Mouse (Mus musculus): ENCODE results near the gene Mgat2. TPM values are rescaled to one million over a fixed set of nuclear protein-coding genes. Genes with fewer than 3 reads are reported as not detected.

The Mgat2 gene
- polyA plus RNA-seq, 1 experiment from 2014 or later = 56.9 TPM

DNA sequence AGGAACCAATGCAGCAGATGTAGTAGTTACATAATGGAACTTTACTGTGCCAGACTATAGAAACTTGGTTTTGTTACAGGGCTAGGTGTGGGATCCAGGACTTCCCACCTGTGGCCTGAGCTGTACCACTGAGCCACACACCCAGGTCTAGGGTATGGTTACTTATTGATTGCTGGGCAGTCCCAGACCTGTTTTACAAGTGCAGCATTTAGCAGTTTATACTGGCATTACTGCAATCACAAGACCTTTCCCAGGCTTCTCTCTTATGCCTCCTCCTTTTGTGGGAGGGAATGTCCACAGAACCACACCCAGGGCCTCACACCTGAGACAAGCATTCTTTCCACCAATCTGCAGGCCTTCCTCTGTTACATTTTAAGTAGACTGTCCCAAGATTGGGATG is 15.0 kb downstream of the Mgat2 start:
- Histone ChIP-seq H3K9me3 (no peaks in the 10 kb centered on the region), H3K4me2 (replicated peaks) (no peak overlapping the region), H3K27me3 (no peaks in the 10 kb centered on the region), H3K4me3 (no peak overlapping the region), H3K4me1 (peaks cover 21% of the 10 kb centered on the region), H3K27ac (no peak overlapping the region), H3K36me3 (peaks cover 23% of the 10 kb centered on the region), H3K9ac (no peak overlapping the region)
- ATAC-seq (ENCODE audit: insufficient number of reproducible peaks, insufficient read depth, low FRiP score, low TSS enrichment) = no peak

DNA sequence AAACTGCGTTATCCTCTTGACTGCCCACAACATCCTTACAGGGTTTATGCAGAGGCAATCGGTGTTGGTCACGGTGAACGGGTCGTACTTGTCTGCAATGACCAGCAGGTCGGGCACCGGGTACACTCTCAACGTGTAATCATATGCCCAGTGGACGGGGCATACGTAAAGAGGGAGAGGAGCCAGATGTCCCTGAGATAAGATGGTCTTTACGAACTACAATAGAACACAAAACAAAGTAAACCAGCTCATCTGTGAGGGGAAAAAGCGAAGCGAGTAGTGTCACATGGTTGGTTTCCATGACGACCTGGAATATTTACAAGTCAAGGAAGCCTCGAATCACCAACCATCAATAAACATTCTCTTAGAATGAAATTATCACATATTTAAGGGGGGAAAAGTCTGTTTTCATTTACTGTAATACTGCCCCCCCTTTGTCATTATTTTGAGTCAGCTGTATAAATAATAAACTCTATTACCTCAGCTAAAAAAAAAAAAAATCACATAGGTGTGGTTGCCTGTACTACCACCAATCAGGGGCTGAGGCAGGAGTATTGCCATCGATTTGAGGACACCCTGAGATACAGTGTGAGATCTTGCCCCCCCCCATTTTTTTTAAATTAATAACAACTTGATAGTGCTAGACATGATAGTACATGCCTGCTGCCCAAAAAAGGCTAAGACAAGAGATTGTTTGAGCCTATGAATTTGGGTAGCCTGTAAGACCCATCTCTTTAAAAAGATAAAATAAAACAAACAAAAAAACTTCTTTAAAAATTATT is 20.3 kb downstream of the Mgat2 start, which contains the start of gene Gm49384:
Gene Gm49384, minus strand, starts transcription at position 216 of the 782 bp plus-strand sequence.
- Histone ChIP-seq H3K27me3 (no peaks in the 10 kb centered on the region), H3K4me2 (replicated peaks) (no peak within 1 kb of the TSS), H3K27ac (no peak within 1 kb of the TSS), H3K36me3 (peaks cover 40% of the 10 kb centered on the region), H3K9me3 (no peaks in the 10 kb centered on the region), H3K9ac (no peak within 1 kb of the TSS), H3K4me3 (no peak within 1 kb of the TSS), H3K4me1 (peaks cover under 1% of the 10 kb centered on the region; the same call in 1 of the 2 replicates)
- 90% methylated on average over 16 of the region's 16 CpGs for whole genome bisulfite sequencing
- no peak for ATAC-seq (ENCODE audit: insufficient number of reproducible peaks, insufficient read depth, low FRiP score, low TSS enrichment)

DNA sequence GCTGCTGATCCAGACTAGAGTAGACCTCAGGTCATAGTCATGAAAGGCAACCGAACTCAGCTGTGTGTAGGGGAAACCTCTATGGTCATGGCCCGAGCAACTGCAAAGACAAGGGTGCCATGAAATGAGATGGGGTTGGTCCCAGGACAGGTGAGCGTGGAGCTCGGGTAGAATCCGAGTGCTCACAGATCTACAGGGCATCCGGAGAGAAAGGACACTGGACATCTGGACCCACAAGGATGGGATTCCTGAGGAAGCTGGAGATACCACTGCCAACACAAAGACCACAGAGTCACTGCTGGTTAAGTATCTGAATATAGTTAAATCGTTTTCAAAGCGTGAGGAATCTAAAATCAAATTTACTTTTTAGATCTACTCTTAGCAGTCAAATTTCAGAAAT is 23.4 kb downstream of the Mgat2 start:
- no peak overlapping the region for H3K9ac ChIP-seq
- WGBS = 94% methylated on average over 8 of the region's 8 CpGs
- no peak overlapping the region for H3K4me2 ChIP-seq (replicated peaks)
- peaks cover 43% of the 10 kb centered on the region for H3K36me3 ChIP-seq
- H3K4me3 ChIP-seq = no peak overlapping the region
- H3K27me3 ChIP-seq = no peaks in the 10 kb centered on the region
- H3K27ac ChIP-seq = no peak overlapping the region
- H3K9me3 ChIP-seq = no peaks in the 10 kb centered on the region
- no peaks in the 10 kb centered on the region for H3K4me1 ChIP-seq
- ATAC-seq (ENCODE audit: insufficient number of reproducible peaks, insufficient read depth, low FRiP score, low TSS enrichment) = no peak

GRCm38 (mm10) chr12:69207926-69208325 is 24.0 kb downstream of the Mgat2 start:
- Histone ChIP-seq H3K4me3 (no peak overlapping the region), H3K27ac (no peak overlapping the region), H3K9me3 (no peaks in the 10 kb centered on the region), H3K36me3 (peaks cover 45% of the 10 kb centered on the region), H3K27me3 (no peaks in the 10 kb centered on the region), H3K4me1 (no peaks in the 10 kb centered on the region), H3K9ac (no peak overlapping the region), H3K4me2 (replicated peaks) (no peak overlapping the region)
- WGBS = 96% methylated on average over 7 of the region's 7 CpGs
- ATAC-seq (ENCODE audit: insufficient number of reproducible peaks, insufficient read depth, low FRiP score, low TSS enrichment) = no peak

DNA sequence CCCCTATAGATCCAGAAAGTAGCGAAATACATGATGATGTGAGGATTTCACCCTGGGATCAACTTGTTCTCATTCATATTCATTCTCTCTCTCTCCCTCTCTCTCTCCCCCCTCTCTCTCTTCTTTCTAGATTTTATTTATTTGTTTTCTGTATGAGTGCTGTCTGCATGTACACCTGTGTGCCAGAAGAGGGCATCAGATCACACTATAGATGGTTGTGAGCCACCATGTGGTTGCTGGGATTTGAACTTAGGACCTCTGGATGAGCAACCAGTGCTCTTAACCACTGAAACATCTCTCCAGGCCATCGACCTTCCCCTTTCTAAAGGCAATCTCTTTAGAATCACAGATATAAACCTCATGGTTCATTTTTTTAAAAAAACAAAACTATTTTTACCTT is 24.6 kb downstream of the Mgat2 start:
- ATAC-seq (ENCODE audit: insufficient number of reproducible peaks, insufficient read depth, low FRiP score, low TSS enrichment) = no peak
- H3K9me3 ChIP-seq = no peaks in the 10 kb centered on the region
- no peak overlapping the region for H3K27ac ChIP-seq
- H3K9ac ChIP-seq = no peak overlapping the region
- H3K27me3 ChIP-seq = no peaks in the 10 kb centered on the region
- H3K4me1 ChIP-seq = no peaks in the 10 kb centered on the region
- H3K4me3 ChIP-seq = no peak overlapping the region
- 91% methylated on average over 2 of the region's 2 CpGs for WGBS
- H3K36me3 ChIP-seq = peaks cover 49% of the 10 kb centered on the region
- no peak overlapping the region for H3K4me2 ChIP-seq (replicated peaks)

DNA sequence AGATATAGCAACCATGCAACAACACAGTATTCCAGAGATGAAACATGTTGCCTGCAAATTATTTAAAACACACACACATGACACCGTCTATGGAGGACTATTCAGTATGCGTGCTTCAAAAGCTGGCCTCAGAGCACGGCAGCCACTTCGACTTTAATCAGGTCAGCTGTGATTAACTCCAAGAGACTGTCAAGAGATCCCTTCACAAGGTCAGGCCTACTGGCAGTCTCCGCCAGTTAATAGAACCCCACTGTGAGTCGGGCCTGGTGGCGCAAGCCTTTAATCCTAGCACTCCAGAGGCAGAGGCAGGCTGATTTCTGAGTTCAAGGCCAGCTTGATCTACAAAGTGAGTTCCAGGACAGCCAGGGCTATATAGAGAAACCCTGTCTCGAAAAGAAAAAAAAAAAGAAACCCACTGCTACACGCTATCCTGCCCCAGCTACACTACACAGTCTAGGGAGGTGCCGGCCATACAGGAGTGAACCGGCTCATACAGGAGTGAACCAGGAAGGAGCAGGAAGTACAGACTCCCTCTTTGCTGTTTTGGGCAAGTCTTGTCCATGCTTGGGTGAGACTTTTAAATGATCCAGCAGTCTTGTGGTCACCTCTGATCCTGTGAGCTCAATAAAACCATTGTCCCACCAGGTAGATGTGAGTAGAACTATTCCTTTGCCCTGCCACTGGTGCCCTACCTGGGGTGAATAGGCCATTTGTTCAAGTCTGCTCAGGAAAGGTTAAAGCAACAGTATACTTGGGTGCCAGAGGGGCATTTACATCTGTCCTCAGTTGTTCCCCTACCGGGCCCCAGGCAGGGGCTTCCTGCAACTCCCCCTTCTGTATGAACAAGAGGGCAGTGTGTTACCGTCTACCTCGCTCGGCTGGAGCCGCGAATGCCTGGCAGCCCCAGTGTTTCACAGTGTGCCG is 26.4 kb downstream of the Mgat2 start:
- Histone ChIP-seq H3K4me2 (replicated peaks) (no peak overlapping the region), H3K9ac (no peak overlapping the region), H3K27ac (no peak overlapping the region), H3K36me3 (peaks cover 60% of the 10 kb centered on the region), H3K4me3 (no peak overlapping the region), H3K4me1 (no peaks in the 10 kb centered on the region), H3K9me3 (no peaks in the 10 kb centered on the region), H3K27me3 (no peaks in the 10 kb centered on the region)
- no peak for ATAC-seq (ENCODE audit: insufficient number of reproducible peaks, insufficient read depth, low FRiP score, low TSS enrichment)
- 83% methylated on average over 18 of the region's 18 CpGs for WGBS

DNA sequence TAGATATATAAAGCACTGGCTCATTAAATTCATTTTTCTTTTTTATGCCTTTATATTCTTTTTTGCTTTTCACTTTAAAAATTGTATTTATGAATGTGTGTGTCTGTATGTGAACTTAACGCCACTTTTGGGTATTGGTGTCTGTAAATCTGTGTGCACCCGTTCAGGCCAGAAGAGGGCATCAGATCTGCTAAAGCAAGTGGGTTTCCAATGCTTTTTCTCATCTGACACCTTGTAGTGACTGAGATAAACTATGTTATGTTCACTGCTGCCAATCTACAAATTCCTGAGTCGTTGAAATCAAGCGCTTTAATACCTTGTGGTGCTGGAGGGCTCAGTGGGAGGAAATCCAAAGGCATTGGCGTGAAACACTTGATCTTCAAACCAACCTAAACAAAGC is 27.1 kb downstream of the Mgat2 start:
- Histone ChIP-seq H3K27me3 (no peaks in the 10 kb centered on the region), H3K4me3 (no peak overlapping the region), H3K4me1 (no peaks in the 10 kb centered on the region), H3K36me3 (peaks cover 63% of the 10 kb centered on the region), H3K9me3 (no peaks in the 10 kb centered on the region), H3K27ac (no peak overlapping the region), H3K9ac (no peak overlapping the region), H3K4me2 (replicated peaks) (no peak overlapping the region)
- WGBS = 85% methylated on average over 5 of the region's 5 CpGs
- ATAC-seq (ENCODE audit: insufficient number of reproducible peaks, insufficient read depth, low FRiP score, low TSS enrichment) = no peak

- no peaks in the 10 kb centered on the region for H3K27me3 ChIP-seq
- H3K27ac ChIP-seq = no peak overlapping the region
- no peak overlapping the region for H3K4me2 ChIP-seq (replicated peaks)
- H3K4me3 ChIP-seq = no peak overlapping the region
- no peaks in the 10 kb centered on the region for H3K9me3 ChIP-seq
- 94% methylated on average over 13 of the region's 13 CpGs for WGBS
- ATAC-seq (ENCODE audit: insufficient number of reproducible peaks, insufficient read depth, low FRiP score, low TSS enrichment) = no peak
- no peaks in the 10 kb centered on the region for H3K4me1 ChIP-seq
- no peak overlapping the region for H3K9ac ChIP-seq
- H3K36me3 ChIP-seq = peaks cover 67% of the 10 kb centered on the region
Measured at GRCm38 (mm10) chr12:69213186-69213777, 29.3 kb downstream of the Mgat2 start.

GRCm38 (mm10) chr12:69214393-69214792 is 30.4 kb downstream of the Mgat2 start:
- Histone ChIP-seq H3K4me1 (no peaks in the 10 kb centered on the region), H3K4me3 (no peak overlapping the region), H3K27ac (no peak overlapping the region), H3K36me3 (peaks cover 72% of the 10 kb centered on the region), H3K9ac (no peak overlapping the region), H3K9me3 (no peaks in the 10 kb centered on the region), H3K27me3 (no peaks in the 10 kb centered on the region), H3K4me2 (replicated peaks) (no peak overlapping the region)
- 94% methylated on average over 7 of the region's 7 CpGs for WGBS
- no peak for ATAC-seq (ENCODE audit: insufficient number of reproducible peaks, insufficient read depth, low FRiP score, low TSS enrichment)

GRCm38 (mm10) chr12:69215000-69215785 is 31.2 kb downstream of the Mgat2 start:
- ATAC-seq (ENCODE audit: insufficient number of reproducible peaks, insufficient read depth, low FRiP score, low TSS enrichment) = no peak
- Histone ChIP-seq H3K27ac (no peak overlapping the region), H3K9ac (no peak overlapping the region), H3K4me3 (no peak overlapping the region), H3K36me3 (peaks cover 68% of the 10 kb centered on the region), H3K9me3 (no peaks in the 10 kb centered on the region), H3K27me3 (no peaks in the 10 kb centered on the region), H3K4me1 (no peaks in the 10 kb centered on the region), H3K4me2 (replicated peaks) (no peak overlapping the region)
- 84% methylated on average over 3 of the region's 3 CpGs for WGBS

GRCm38 (mm10) chr12:69216587-69216986 is 32.6 kb downstream of the Mgat2 start:
- peaks cover 73% of the 10 kb centered on the region for H3K36me3 ChIP-seq

More at GRCm38 (mm10) chr12:69216587-69216986, 32.6 kb downstream of the Mgat2 start:
- Histone ChIP-seq H3K4me2 (replicated peaks) (no peak overlapping the region), H3K9me3 (no peaks in the 10 kb centered on the region), H3K4me1 (no peaks in the 10 kb centered on the region), H3K27me3 (no peaks in the 10 kb centered on the region), H3K27ac (no peak overlapping the region), H3K4me3 (no peak overlapping the region), H3K9ac (no peak overlapping the region)
- whole genome bisulfite sequencing = 95% methylated on average over 7 of the region's 7 CpGs
- no peak for ATAC-seq (ENCODE audit: insufficient number of reproducible peaks, insufficient read depth, low FRiP score, low TSS enrichment)

Measured in embryonic facial prominence, embryonic 12.5 days (tissue).